Mouse (Mus musculus): Measurements from ENCODE around the gene Wasl. TPM values are rescaled to one million over a fixed set of nuclear protein-coding genes. Genes with fewer than 3 reads are reported as not detected.

The Wasl gene
- total RNA-seq, 2 experiments from 2014 or later, result 6.4 to 34.0 TPM

GRCm38 (mm10) chr6:24571126-24571525, 93.7 kb downstream of the Wasl start:
- ATAC-seq (replicated peaks; ENCODE audit: low FRiP score, low TSS enrichment, poor library complexity, severe bottlenecking), result no peak

GRCm38 (mm10) chr6:24570278-24570677, 94.5 kb downstream of the Wasl start:
- ATAC-seq (replicated peaks; ENCODE audit: low FRiP score, low TSS enrichment, poor library complexity, severe bottlenecking), result no peak

- ATAC-seq (replicated peaks; ENCODE audit: low FRiP score, low TSS enrichment, poor library complexity, severe bottlenecking), result no peak
Measured at GRCm38 (mm10) chr6:24569711-24570110, 95.1 kb downstream of the Wasl start.

- no peak for ATAC-seq (replicated peaks; ENCODE audit: low FRiP score, low TSS enrichment, poor library complexity, severe bottlenecking)
Measured at GRCm38 (mm10) chr6:24568963-24569362, 95.8 kb downstream of the Wasl start.

GRCm38 (mm10) chr6:24564886-24565285, 99.9 kb downstream of the Wasl start:
- ATAC-seq (replicated peaks; ENCODE audit: low FRiP score, low TSS enrichment, poor library complexity, severe bottlenecking), result no peak

- ATAC-seq (replicated peaks; ENCODE audit: low FRiP score, low TSS enrichment, poor library complexity, severe bottlenecking), result no peak
Measured at GRCm38 (mm10) chr6:24564081-24564480, 100.7 kb downstream of the Wasl start.

Other genes with a start within 250 kb of the Wasl start
- gene Iqub, start 149.9 kb downstream of the Wasl start, total RNA-seq (2014; fragmentation: Nextera tagmentation), result not detected in 2 replicates
- gene Iqub, start 149.9 kb downstream of the Wasl start, total RNA-seq (2017), result 0.19 TPM in 1 of 2 replicates, not detected in the other
- 293 and 295 TPM in 2 replicates for gene Ndufa5, start 137.0 kb downstream of the Wasl start, total RNA-seq (2014; fragmentation: Nextera tagmentation)
- gene Ndufa5, start 137.0 kb downstream of the Wasl start, total RNA-seq (2017), result 426 and 630 TPM in 2 replicates
- gene Asb15, start 136.9 kb downstream of the Wasl start, total RNA-seq (2014; fragmentation: Nextera tagmentation), result not detected in 2 replicates
- gene Asb15, start 136.9 kb downstream of the Wasl start, total RNA-seq (2017), result not detected in 2 replicates
- gene Lmod2, start 67.2 kb downstream of the Wasl start, total RNA-seq (2014; fragmentation: Nextera tagmentation), result not detected in 2 replicates
- gene Lmod2, start 67.2 kb downstream of the Wasl start, total RNA-seq (2017), result not detected in 2 replicates
- not detected in 2 replicates for gene Hyal6, start 68.2 kb upstream of the Wasl start, total RNA-seq (2014; fragmentation: Nextera tagmentation)
- gene Hyal6, start 68.2 kb upstream of the Wasl start, total RNA-seq (2017), result not detected in 2 replicates
- gene Hyal4, start 83.3 kb upstream of the Wasl start, total RNA-seq (2014; fragmentation: Nextera tagmentation), result not detected in 2 replicates
- not detected in 2 replicates for gene Hyal4, start 83.3 kb upstream of the Wasl start, total RNA-seq (2017)
- not detected in 2 replicates for gene Spam1, start 126.2 kb upstream of the Wasl start, total RNA-seq (2014; fragmentation: Nextera tagmentation)
- not detected in 2 replicates for gene Spam1, start 126.2 kb upstream of the Wasl start, total RNA-seq (2017)
- not detected in 2 replicates for gene Hyal5, start 193.0 kb upstream of the Wasl start, total RNA-seq (2014; fragmentation: Nextera tagmentation)
- gene Hyal5, start 193.0 kb upstream of the Wasl start, total RNA-seq (2017), result not detected in 2 replicates

Data from megakaryocyte-erythroid progenitor cell, adult 5-6 weeks (primary cell).